Mouse (Mus musculus) stomach, postnatal 0 days (tissue): ENCODE data around the gene 1700029F12Rik.

ENCODE experiments used
- CTCF ChIP-seq: IDR thresholded peaks from 2 replicates; pipeline ENCODE4 v1.5.1; 2016; ENCODE audit warnings: antibody characterized with exemption, low read depth, mild to moderate bottlenecking, moderate library complexity
- EP300 ChIP-seq: optimal IDR thresholded peaks from 2 replicates; pipeline ENCODE3; 2016; ENCODE audit warnings: antibody characterized with exemption

GRCm38 (mm10) chr13:97064413-97064812 is 30.3 kb upstream of the 1700029F12Rik start:
- TF ChIP-seq EP300: no peak
- TF ChIP-seq CTCF: no peak
